Mouse (Mus musculus) ES-Bruce4 (cell line): Measurements from ENCODE around the gene Wrap73.

Source experiments
- CTCF ChIP-seq: IDR thresholded peaks from one replicate; pipeline ENCODE4 v1.8.1; 2011; ENCODE audit warnings: low read depth, low read length
- EP300 ChIP-seq: IDR thresholded peaks from 2 replicates; pipeline ENCODE4 v1.6.1; 2011; ENCODE audit warnings: low read depth, low read length; ENCODE audit not compliant: insufficient read depth

GRCm38 (mm10) chr4:154141009-154141867 lies 934 bp upstream of the Wrap73 start:
- TF ChIP-seq CTCF = no peak
- no peak for TF ChIP-seq EP300
